Mouse (Mus musculus): ENCODE data around the gene Kalrn. TPM values are rescaled to one million over a fixed set of nuclear protein-coding genes. Genes with fewer than 3 reads are reported as not detected.

Gene Kalrn
- polyA plus RNA-seq, 1 experiment from 2014 or later, result 30.0 TPM

DNA sequence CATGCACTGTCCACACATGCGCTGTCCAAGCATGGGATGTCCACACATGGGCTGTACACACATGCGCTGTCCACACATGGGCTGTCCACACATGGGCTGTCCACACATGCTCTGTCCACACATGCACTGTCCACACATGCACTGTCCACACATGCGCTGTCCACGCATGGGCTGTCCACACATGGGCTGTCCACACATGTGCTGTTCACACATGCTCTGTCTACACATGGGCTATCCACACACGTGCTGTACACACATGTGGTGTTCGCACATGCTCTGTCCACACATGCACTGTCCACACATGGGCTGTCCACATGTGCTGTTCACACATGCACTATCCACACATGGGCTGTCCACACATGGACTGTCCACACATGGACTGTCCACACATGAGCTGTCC is 589.6 kb downstream of the Kalrn start:
- no peak for ATAC-seq (ENCODE audit: low FRiP score)
- H3K4me2 ChIP-seq, result no peak overlapping the region
- no peak overlapping the region for H3K9ac ChIP-seq
- WGBS, result 96% methylated on average over 6 of the region's 6 CpGs
- H3K4me1 ChIP-seq, result peaks cover 8% of the 10 kb centered on the region; the same call in 1 of the 2 replicates
- H3K36me3 ChIP-seq (replicated peaks), result peaks cover 7% of the 10 kb centered on the region
- no peaks in the 10 kb centered on the region for H3K9me3 ChIP-seq
- H3K4me3 ChIP-seq (replicated peaks), result no peak overlapping the region
- H3K27me3 ChIP-seq, result no peaks in the 10 kb centered on the region
- H3K27ac ChIP-seq, result no peak overlapping the region

DNA sequence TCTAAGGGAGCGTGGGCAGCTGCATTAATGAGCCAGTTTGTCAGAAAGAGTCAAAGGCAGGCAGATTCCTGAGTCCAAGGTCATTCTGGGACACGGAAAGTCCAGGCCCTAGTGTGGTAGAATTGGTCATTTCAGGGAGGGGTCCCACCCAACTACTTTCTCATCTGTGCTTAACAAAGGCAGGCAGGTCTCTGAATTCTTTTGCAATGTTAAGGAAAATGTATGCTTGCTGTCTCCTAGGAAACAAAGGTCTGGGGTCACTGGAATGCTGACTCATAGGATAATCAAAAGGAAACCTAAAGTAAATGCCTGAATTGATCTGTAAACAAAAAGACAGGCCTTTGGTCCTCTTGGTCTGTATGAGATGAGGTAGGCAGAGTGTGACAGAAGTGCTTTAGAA is 593.5 kb downstream of the Kalrn start:
- no peak overlapping the region for H3K4me3 ChIP-seq (replicated peaks)
- 38% methylated on average over 2 of the region's 2 CpGs for WGBS
- H3K27me3 ChIP-seq, result no peaks in the 10 kb centered on the region
- no peak overlapping the region for H3K4me2 ChIP-seq
- peaks cover 8% of the 10 kb centered on the region; the same call in 1 of the 2 replicates for H3K4me1 ChIP-seq
- H3K27ac ChIP-seq, result no peak overlapping the region
- no peak for ATAC-seq (ENCODE audit: low FRiP score)
- H3K9ac ChIP-seq, result no peak overlapping the region
- H3K36me3 ChIP-seq (replicated peaks), result peaks cover 27% of the 10 kb centered on the region
- no peaks in the 10 kb centered on the region for H3K9me3 ChIP-seq

DNA sequence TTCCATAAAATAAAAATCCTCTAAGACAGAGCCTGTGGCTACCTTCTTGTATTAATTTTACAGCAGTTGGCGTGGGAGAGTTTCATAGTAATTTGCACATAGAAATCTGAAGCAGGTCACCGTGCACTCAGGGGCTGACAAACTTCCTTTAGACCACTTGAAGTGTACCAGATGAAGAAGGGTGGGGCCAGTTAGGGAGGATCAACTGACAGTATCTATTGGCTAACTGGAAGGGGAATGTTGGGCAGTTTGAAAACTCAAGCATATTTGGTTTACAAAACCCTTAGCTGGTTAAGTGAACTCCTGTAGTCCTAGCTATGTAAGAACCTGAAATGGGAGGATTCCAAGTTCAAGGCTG is 606.1 kb downstream of the Kalrn start:
- peaks cover 13% of the 10 kb centered on the region for H3K4me1 ChIP-seq
- H3K27ac ChIP-seq, result no peak overlapping the region
- WGBS, result 78% methylated on average over 2 of the region's 2 CpGs
- H3K27me3 ChIP-seq, result no peaks in the 10 kb centered on the region
- peak overlapping the region; percentile 86; the same call in 1 of the 2 replicates for H3K9ac ChIP-seq
- H3K9me3 ChIP-seq, result no peaks in the 10 kb centered on the region
- H3K4me2 ChIP-seq, result peak overlapping the region; percentile 84
- H3K36me3 ChIP-seq (replicated peaks), result peaks cover 13% of the 10 kb centered on the region
- H3K4me3 ChIP-seq (replicated peaks), result peak overlapping the region; percentile 85
- ATAC-seq (ENCODE audit: low FRiP score), result peak; percentile 45

DNA sequence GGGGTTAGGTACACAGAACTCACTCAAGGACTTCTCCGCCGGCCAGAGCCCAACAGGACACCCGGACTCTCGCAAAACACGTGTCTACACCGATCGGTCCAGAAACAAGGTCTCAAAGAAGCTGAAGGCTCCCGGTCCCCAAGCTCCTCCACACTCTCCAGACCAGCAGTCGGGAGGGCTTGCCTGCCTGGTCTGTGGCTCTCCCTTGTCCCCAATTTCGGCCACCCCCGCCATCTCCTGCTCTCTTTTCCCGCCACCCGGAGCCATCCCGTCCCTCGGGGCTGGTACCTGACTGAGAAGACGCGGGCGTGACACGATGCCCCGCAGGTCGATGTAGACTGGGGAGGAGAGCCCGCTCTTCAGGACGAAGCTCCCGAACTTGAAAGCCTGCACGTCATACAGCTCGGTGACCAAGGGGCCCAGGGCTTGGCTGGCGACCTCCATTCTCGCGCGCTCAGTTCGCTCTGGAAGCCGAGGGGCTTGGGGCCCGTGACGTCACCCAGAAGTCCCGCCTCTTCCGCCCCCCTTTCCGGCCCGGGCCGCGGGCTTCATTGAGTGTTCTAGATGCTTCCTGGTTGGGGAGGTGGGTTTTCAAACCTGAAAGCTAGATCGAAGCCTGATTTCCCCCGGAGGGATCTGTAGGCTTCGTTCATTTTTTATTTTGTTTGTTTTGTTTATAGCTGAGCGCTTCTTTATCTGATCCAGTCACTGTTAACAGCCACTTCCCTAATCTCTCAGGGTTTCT is 606.6 kb downstream of the Kalrn start, which contains the start of gene Umps:
Gene Umps, minus strand, starts transcription at position 501 of the 745 bp plus-strand sequence.
- ATAC-seq (ENCODE audit: low FRiP score), result peak; percentile 94

DNA sequence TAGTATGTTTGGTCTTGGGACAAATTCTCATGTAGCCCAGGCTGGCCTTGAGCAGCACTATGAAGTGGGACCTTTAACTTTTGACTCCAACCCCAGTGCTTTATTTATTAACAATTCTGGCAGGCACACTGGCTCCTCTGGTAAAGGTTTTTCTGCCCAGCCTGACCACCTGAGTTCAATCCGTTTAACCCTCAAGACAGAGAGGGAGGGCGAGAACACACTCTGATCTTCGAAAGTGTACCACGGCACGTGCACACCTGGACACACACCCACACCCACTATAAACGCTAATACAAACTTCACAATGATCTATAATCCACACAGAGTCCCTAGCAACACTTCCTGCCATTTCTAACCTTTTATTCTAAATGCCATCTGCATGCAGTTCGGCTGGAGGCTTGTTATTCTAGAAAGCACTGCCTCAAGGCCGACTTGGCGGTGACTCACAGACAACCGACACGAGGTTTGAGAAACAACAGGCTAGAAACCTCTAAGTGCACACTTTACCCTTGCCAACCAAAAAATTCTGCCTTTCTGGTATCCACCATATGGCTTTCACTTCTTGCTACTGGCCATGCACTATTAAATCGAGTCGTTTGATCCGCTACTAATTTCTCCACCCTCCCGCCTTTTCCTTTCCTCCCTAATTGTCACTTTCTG is 607.3 kb downstream of the Kalrn start:
- H3K4me3 ChIP-seq (replicated peaks), result peak overlapping the region; percentile 85
- peak overlapping the region; percentile 86 for H3K9ac ChIP-seq
- no peaks in the 10 kb centered on the region for H3K27me3 ChIP-seq
- peaks cover 25% of the 10 kb centered on the region for H3K36me3 ChIP-seq (replicated peaks)
- ATAC-seq (ENCODE audit: low FRiP score), result peak; percentile 31
- no peaks in the 10 kb centered on the region for H3K9me3 ChIP-seq
- peaks cover 13% of the 10 kb centered on the region for H3K4me1 ChIP-seq
- 17% methylated on average over 15 of the region's 15 CpGs for WGBS
- 0 out of 2 replicates have a peak overlapping the region, but pooled peaks have one; percentile 37 for H3K27ac ChIP-seq
- peak overlapping the region; percentile 84 for H3K4me2 ChIP-seq

More for the DNA sequence above, 606.6 kb downstream of the Kalrn start, which contains the start of gene Umps:
- H3K9ac ChIP-seq, result peak within 1 kb of the TSS; percentile 86
- H3K4me2 ChIP-seq, result peak within 1 kb of the TSS; percentile 84
- no peaks in the 10 kb centered on the region for H3K27me3 ChIP-seq
- 0 out of 2 replicates have a peak within 1 kb of the TSS, but pooled peaks have one; percentile 37 for H3K27ac ChIP-seq
- H3K4me3 ChIP-seq (replicated peaks), result peak within 1 kb of the TSS; percentile 85
- H3K4me1 ChIP-seq, result peaks cover 13% of the 10 kb centered on the region
- H3K36me3 ChIP-seq (replicated peaks), result peaks cover 18% of the 10 kb centered on the region
- WGBS, result 2% methylated on average over 44 of the region's 44 CpGs
- H3K9me3 ChIP-seq, result no peaks in the 10 kb centered on the region

DNA sequence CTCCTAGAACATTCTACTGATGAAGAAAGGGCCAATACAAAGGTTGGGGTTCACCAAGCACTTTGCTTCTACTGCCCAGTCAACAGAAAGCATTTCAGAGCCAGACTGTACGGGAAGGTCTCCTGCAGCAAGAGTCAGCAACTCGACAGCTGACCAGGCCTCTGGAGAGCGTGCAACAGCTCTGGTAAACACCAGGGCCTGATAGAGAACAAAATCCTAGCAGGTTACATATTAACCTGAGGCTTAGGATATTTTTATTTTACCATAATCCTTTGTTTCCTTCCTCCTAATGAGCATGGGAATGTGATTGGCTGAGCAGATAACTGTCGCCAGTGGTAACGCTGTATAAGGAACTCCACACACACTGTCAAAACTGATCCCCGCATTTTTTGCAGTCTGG is 609.8 kb downstream of the Kalrn start:
- 94% methylated on average over 6 of the region's 6 CpGs for WGBS
- Histone ChIP-seq H3K9me3 (no peaks in the 10 kb centered on the region), H3K4me3 (replicated peaks) (no peak overlapping the region), H3K27ac (no peak overlapping the region), H3K4me2 (no peak overlapping the region), H3K27me3 (no peaks in the 10 kb centered on the region), H3K9ac (no peak overlapping the region), H3K36me3 (replicated peaks) (peaks cover 50% of the 10 kb centered on the region), H3K4me1 (peaks cover 13% of the 10 kb centered on the region)
- no peak for ATAC-seq (ENCODE audit: low FRiP score)

DNA sequence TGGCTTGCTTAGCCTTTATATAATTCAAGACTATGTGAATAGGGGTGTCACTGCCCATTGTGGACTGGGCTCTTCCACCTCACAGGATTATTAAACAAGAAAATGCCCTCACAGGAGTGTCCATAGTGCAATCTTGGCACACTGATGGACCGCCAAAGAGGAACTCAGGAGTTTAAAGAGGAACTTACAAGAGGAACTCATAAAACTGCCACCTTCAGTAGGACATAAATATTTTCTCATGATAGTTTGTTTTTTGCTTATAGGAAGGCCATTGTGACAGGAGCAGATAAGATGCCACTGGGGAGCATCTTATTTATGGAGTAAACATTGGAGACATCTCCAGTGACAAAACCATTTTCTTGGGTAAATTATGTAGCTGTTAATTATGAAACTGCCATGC is 618.5 kb downstream of the Kalrn start:
- Histone ChIP-seq H3K27me3 (no peaks in the 10 kb centered on the region), H3K9ac (no peak overlapping the region), H3K4me2 (no peak overlapping the region), H3K36me3 (replicated peaks) (peaks cover 67% of the 10 kb centered on the region), H3K4me1 (no peaks in the 10 kb centered on the region), H3K27ac (no peak overlapping the region), H3K4me3 (replicated peaks) (no peak overlapping the region), H3K9me3 (no peaks in the 10 kb centered on the region)
- ATAC-seq (ENCODE audit: low FRiP score), result no peak
- 95% methylated on average over 1 of the region's 1 CpGs for WGBS

DNA sequence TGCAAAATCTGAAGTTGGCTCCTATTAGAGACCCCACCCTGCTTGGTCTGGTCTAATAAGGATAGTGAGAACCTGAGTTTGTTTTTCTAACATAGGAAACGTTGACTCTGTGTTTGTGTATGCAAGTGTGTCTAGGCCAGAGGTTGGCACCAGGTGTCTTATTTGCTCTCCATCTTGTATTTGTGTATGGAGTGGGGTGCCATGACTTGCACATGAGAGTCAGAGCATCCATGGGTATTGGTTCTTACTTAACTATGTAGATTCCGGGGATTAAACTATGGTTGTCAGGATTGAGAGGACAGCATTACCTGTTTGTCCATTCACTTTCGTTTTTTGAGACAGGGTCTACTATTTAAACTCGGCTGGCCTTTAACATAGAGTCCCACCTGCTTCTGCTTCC is 620.3 kb downstream of the Kalrn start:
- ATAC-seq (ENCODE audit: low FRiP score), result no peak
- Histone ChIP-seq H3K27me3 (no peaks in the 10 kb centered on the region), H3K4me2 (no peak overlapping the region), H3K36me3 (replicated peaks) (peaks cover 49% of the 10 kb centered on the region), H3K27ac (no peak overlapping the region), H3K4me3 (replicated peaks) (no peak overlapping the region), H3K9me3 (no peaks in the 10 kb centered on the region), H3K4me1 (no peaks in the 10 kb centered on the region), H3K9ac (no peak overlapping the region)
- 90% methylated on average over 4 of the region's 4 CpGs for WGBS

DNA sequence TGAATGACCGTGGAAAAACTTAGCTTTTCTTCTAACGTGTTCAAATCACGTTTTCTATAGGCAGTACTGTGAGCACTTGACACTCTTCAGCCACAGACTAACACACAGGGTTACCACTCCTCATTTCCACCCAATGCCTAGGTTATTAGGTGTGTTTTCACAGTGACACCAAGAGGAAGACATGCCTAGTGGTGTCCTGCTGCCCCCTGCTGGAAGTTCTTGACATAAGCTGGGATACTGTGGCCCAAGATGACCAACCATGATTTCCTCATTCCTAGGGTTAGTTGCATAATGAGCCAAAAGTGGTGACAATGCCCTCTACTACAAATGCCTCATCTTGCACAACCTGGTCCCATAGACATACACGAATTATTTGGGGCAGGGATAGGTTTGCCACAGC is 622.5 kb downstream of the Kalrn start:
- Histone ChIP-seq H3K9ac (no peak overlapping the region), H3K27me3 (no peaks in the 10 kb centered on the region), H3K36me3 (replicated peaks) (peaks cover 27% of the 10 kb centered on the region), H3K4me1 (no peaks in the 10 kb centered on the region), H3K4me3 (replicated peaks) (no peak overlapping the region), H3K4me2 (no peak overlapping the region), H3K27ac (no peak overlapping the region), H3K9me3 (no peaks in the 10 kb centered on the region)
- ATAC-seq (ENCODE audit: low FRiP score), result peak; percentile 79; the same call in 1 of the 2 replicates
- WGBS, result 28% methylated on average over 4 of the region's 4 CpGs

DNA sequence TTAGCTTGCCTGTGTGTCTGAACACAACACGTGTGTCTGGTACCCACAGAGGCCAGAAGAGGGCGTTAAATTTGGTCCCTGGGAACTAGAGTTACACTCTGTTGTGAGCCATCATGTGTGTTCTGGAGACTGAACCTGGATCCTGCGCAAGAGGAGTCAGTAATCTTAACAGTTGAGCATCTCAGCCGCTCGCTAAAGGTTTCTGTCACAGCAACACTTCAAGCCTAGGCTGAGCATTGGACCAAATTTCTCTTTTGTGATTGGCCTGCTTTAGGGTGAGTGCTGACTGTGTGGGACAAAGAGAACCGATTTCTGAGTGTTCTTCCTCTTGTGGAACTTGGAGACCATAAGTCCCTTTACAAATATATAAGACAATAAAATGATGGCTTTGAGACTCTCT is 622.9 kb downstream of the Kalrn start:
- peak; percentile 20; the same call in 1 of the 2 replicates for ATAC-seq (ENCODE audit: low FRiP score)
- no peak overlapping the region for H3K4me2 ChIP-seq
- no peak overlapping the region for H3K9ac ChIP-seq
- no peaks in the 10 kb centered on the region for H3K27me3 ChIP-seq
- H3K4me3 ChIP-seq (replicated peaks), result no peak overlapping the region
- WGBS, result 83% methylated on average over 6 of the region's 6 CpGs
- H3K36me3 ChIP-seq (replicated peaks), result peaks cover 23% of the 10 kb centered on the region
- H3K4me1 ChIP-seq, result no peaks in the 10 kb centered on the region
- no peak overlapping the region for H3K27ac ChIP-seq
- no peaks in the 10 kb centered on the region for H3K9me3 ChIP-seq

DNA sequence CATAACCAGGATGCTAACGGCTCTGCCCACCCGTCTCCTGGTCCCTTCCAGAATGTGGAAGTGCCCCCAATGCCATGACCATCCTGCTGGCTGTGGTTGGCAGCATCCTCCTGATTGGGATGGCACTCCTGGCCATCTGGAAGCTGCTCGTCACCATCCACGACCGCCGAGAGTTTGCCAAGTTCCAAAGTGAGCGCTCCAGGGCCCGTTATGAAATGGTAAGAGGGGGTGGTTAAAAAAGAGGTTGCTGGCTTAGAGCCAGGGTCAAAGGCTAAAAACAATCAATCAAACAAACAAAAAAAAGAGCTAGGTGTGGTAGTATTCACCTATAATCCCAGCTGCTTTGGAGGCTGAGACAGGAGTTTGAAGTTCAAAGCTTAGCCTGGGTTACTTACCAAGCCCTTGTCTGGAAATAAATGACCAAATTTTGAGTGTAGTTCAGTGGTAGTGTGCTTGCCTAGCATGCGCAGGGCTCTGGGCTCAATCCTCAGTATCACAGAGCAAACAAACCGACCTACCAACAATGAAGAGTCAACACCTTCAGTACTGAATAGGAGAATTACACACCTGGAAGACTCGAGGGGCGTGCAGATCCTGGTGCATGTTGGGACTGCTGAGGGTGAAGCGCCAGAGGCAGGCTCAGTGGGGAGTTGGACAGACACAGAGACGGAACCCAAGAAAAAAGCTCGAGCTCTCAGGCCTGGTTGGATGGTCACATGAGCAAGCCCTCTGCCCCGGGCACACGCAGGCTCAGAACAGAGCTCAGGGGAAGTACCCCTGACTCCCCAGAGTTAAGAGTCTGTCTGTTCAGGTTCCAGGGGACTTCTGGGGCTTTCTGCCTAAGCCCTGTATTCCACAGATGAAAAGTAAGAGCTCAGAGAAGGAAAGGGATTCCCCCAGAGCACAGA is 625.4 kb downstream of the Kalrn start:
- Histone ChIP-seq H3K27me3 (no peaks in the 10 kb centered on the region), H3K4me2 (no peak overlapping the region), H3K36me3 (replicated peaks) (peaks cover 2% of the 10 kb centered on the region; the same call in 1 of the 2 replicates), H3K27ac (no peak overlapping the region), H3K4me3 (replicated peaks) (no peak overlapping the region), H3K4me1 (no peaks in the 10 kb centered on the region), H3K9me3 (no peaks in the 10 kb centered on the region), H3K9ac (no peak overlapping the region)
- WGBS, result 86% methylated on average over 17 of the region's 17 CpGs
- no peak for ATAC-seq (ENCODE audit: low FRiP score)

DNA sequence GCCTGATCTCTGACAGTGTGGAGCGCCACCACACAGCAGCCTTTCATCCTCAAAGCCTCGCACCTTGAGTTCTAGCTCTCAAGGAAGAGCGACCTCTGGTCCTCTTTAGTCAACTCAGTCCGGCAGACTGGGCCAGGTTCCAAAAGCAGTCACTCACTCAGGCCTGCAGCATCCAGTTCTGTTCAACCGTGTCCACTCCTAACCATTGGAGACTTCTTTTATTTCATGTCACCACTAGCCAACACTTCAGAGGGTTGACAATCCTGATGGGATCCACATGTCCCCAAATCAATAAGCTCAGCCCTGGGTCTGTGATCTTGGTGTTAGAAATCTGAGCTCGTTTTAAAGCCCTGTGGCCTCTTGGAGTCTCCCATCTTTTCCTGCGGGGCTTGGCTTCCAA is 627.3 kb downstream of the Kalrn start:
- Histone ChIP-seq H3K4me2 (no peak overlapping the region), H3K9ac (no peak overlapping the region), H3K27ac (no peak overlapping the region), H3K36me3 (replicated peaks) (no peaks in the 10 kb centered on the region), H3K27me3 (no peaks in the 10 kb centered on the region), H3K9me3 (no peaks in the 10 kb centered on the region), H3K4me1 (peaks cover 18% of the 10 kb centered on the region), H3K4me3 (replicated peaks) (no peak overlapping the region)
- no peak for ATAC-seq (ENCODE audit: low FRiP score)
- 86% methylated on average over 7 of the region's 7 CpGs for WGBS
